Mouse (Mus musculus) spleen, adult 2 months (tissue): ENCODE data around the gene Msl1.

Experiments used
- CTCF ChIP-seq: fragments of 200-500 bp; IDR thresholded peaks from 2 replicates; pipeline ENCODE4 v1.5.1; 2011; ENCODE audit warnings: mild to moderate bottlenecking, inconsistent platforms; ENCODE audit not compliant: insufficient read depth, insufficient read length, insufficient replicate concordance; ENCODE audit errors: extremely low read depth
- POLR2A ChIP-seq: fragments of 200-500 bp; IDR thresholded peaks from 2 replicates; pipeline ENCODE4 v1.6.1; 2011; ENCODE audit warnings: low read depth, low read length, inconsistent platforms

DNA sequence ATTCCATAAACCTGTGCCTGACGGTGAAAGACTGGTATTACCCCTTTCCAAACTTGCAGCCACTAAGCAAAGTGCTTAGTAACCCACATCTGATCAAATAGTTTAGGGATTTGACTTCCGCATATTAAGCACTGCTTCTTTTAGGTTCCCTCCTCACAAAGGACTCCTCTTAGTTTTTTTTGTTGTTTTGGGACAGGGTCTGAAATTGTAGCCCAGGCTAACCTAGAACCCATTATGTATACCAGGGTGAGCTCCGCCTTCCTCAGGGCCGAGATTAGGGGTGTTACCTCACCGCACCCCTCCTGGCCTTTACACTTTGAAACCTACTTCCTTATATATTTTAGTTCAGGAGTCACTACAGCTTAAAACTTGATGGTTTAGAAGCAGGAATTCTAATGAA is 5.5 kb upstream of the Msl1 start:
- TF ChIP-seq CTCF (no peak), POLR2A (no peak)
